Mouse (Mus musculus) liver, embryonic 16.5 days (tissue): Measurements from ENCODE around the gene Dynlt1b. TPM values are rescaled to one million over a fixed set of nuclear protein-coding genes. Genes with fewer than 3 reads are reported as not detected.
"Not testable (repeated sequence)": the region's sequence is repeated elsewhere in the genome, so short reads cannot be mapped to it uniquely, and the experiment has no call there.

ENCODE experiments used
- ATAC-seq: fragments of 200-750 bp; cut with Nextera tagmentation; 2 replicates; pipeline ENCODE4 v1.8.0; 2017; ENCODE audit warnings: low read depth, mild to moderate bottlenecking, moderate number of reproducible peaks, moderate library complexity
- H3K27ac ChIP-seq: fragments of 300-500 bp; sonication (generic); 2 replicates; pipeline ENCODE4 v1.5.1; 2014; ENCODE audit warnings: mild to moderate bottlenecking, low read length
- H3K27me3 ChIP-seq: fragments of 300-500 bp; sonication (generic); 2 replicates; pipeline ENCODE4 v1.6.1; 2014; ENCODE audit warnings: low read depth, low read length, mixed read lengths; ENCODE audit not compliant: control insufficient read depth, insufficient read depth
- H3K36me3 ChIP-seq: fragments of 300-500 bp; sonication (generic); 2 replicates; pipeline ENCODE4 v1.6.1; 2014; ENCODE audit warnings: mild to moderate bottlenecking; ENCODE audit not compliant: control insufficient read depth, insufficient read depth
- H3K4me1 ChIP-seq: fragments of 300-500 bp; sonication (generic); 2 replicates; pipeline ENCODE4 v1.6.1; 2014; ENCODE audit warnings: low read depth, low read length, mixed read lengths; ENCODE audit not compliant: control insufficient read depth
- H3K4me2 ChIP-seq: fragments of 300-500 bp; sonication (generic); 2 replicates; pipeline ENCODE4 v1.6.1; 2014; ENCODE audit warnings: low read depth, low read length, mixed read lengths
- H3K4me3 ChIP-seq: fragments of 300-500 bp; sonication (generic); 2 replicates; pipeline ENCODE4 v1.5.1; 2014; ENCODE audit warnings: low read depth, mild to moderate bottlenecking, low read length
- H3K9ac ChIP-seq: fragments of 300-500 bp; sonication (generic); 2 replicates; pipeline ENCODE4 v1.6.1; 2014; ENCODE audit warnings: low read depth, low read length
- H3K9me3 ChIP-seq: fragments of 300-500 bp; sonication (generic); replicated peaks from 2 replicates; pipeline ENCODE4 v1.6.1; 2016; ENCODE audit warnings: low read length; ENCODE audit not compliant: control insufficient read depth
- WGBS: fragments of 180-500 bp; shearing (Covaris S2); extraction: QIAGEN DNeasy Blood & Tissue Kit; methylation state at CpG from one replicate; pipeline ENCODE4 v1.1.7; 2014; ENCODE audit not compliant: insufficient replicate concordance; 5-methylcytosine and 5-hydroxymethylcytosine counted together
- polyA plus RNA-seq: library from polyadenylated mRNA; unstranded; fragments of >200 nt; fragmentation: Nextera tagmentation; extraction: Ambion mirVana; gene quantifications from 2 replicates; pipeline ENCODE4 v1.2.1, GENCODE M21; 2015

Dynlt1b gene
- polyA plus RNA-seq, 1 experiment from 2014 or later = 198 TPM

GRCm38 (mm10) chr17:6420557-6420956, 9.4 kb upstream of the Dynlt1b start:
- H3K36me3 ChIP-seq, H3K4me3 ChIP-seq, H3K9ac ChIP-seq, H3K4me1 ChIP-seq, H3K27me3 ChIP-seq, H3K4me2 ChIP-seq, ATAC-seq, H3K9me3 ChIP-seq, H3K27ac ChIP-seq: not testable (repeated sequence)
- WGBS = 54% methylated on average over 1 of the region's 2 CpGs

- not testable (repeated sequence) for H3K4me2 ChIP-seq, H3K4me1 ChIP-seq, H3K36me3 ChIP-seq, H3K9ac ChIP-seq, ATAC-seq, H3K27me3 ChIP-seq, H3K27ac ChIP-seq, H3K9me3 ChIP-seq, H3K4me3 ChIP-seq
- WGBS = 61% methylated on average over 10 of the region's 14 CpGs
Measured at GRCm38 (mm10) chr17:6421547-6422326, 8.2 kb upstream of the Dynlt1b start.

GRCm38 (mm10) chr17:6422370-6422769, 7.5 kb upstream of the Dynlt1b start:
- H3K27me3 ChIP-seq, H3K27ac ChIP-seq, H3K9me3 ChIP-seq, ATAC-seq, H3K4me2 ChIP-seq, H3K4me1 ChIP-seq, H3K4me3 ChIP-seq, H3K36me3 ChIP-seq, H3K9ac ChIP-seq: not testable (repeated sequence)
- 41% methylated on average over 2 of the region's 2 CpGs for WGBS

- H3K4me1 ChIP-seq, H3K9ac ChIP-seq, H3K27ac ChIP-seq, H3K4me3 ChIP-seq, ATAC-seq, H3K36me3 ChIP-seq, H3K4me2 ChIP-seq, H3K27me3 ChIP-seq, H3K9me3 ChIP-seq: not testable (repeated sequence)
- WGBS = 30% methylated on average over 3 of the region's 3 CpGs
Measured at GRCm38 (mm10) chr17:6422805-6423204, 7.1 kb upstream of the Dynlt1b start.

- not testable (repeated sequence) for H3K9me3 ChIP-seq, H3K36me3 ChIP-seq, H3K4me2 ChIP-seq, H3K27ac ChIP-seq, H3K27me3 ChIP-seq, H3K4me1 ChIP-seq, H3K9ac ChIP-seq, H3K4me3 ChIP-seq
- 53% methylated on average over 11 of the region's 12 CpGs for WGBS
- peak; percentile 26; the same call in 1 of the 2 replicates for ATAC-seq
Measured at GRCm38 (mm10) chr17:6424294-6424980, 5.5 kb upstream of the Dynlt1b start.

- H3K9ac ChIP-seq, H3K27me3 ChIP-seq, H3K27ac ChIP-seq, H3K4me2 ChIP-seq, ATAC-seq, H3K4me3 ChIP-seq, H3K9me3 ChIP-seq, H3K36me3 ChIP-seq, H3K4me1 ChIP-seq: not testable (repeated sequence)
- WGBS = 59% methylated on average over 2 of the region's 3 CpGs
Measured at GRCm38 (mm10) chr17:6425325-6425724, 4.6 kb upstream of the Dynlt1b start.

GRCm38 (mm10) chr17:6426869-6427268, 3.0 kb upstream of the Dynlt1b start:
- H3K9ac ChIP-seq, H3K36me3 ChIP-seq, H3K9me3 ChIP-seq, ATAC-seq, H3K4me1 ChIP-seq, H3K4me3 ChIP-seq, H3K4me2 ChIP-seq, H3K27ac ChIP-seq, H3K27me3 ChIP-seq: not testable (repeated sequence)
- WGBS = 34% methylated on average over 4 of the region's 8 CpGs

GRCm38 (mm10) chr17:6428926-6429325, 986 bp upstream of the Dynlt1b start:
- not testable (repeated sequence) for H3K9me3 ChIP-seq, H3K4me1 ChIP-seq, H3K27me3 ChIP-seq, H3K36me3 ChIP-seq, H3K4me3 ChIP-seq, ATAC-seq, H3K27ac ChIP-seq, H3K4me2 ChIP-seq, H3K9ac ChIP-seq
- WGBS = 65% methylated on average over 2 of the region's 2 CpGs

- peak overlapping the region; percentile 64 for H3K4me3 ChIP-seq
- H3K9me3 ChIP-seq, H3K27me3 ChIP-seq, H3K4me1 ChIP-seq, H3K36me3 ChIP-seq: not testable (repeated sequence)
- peak overlapping the region; percentile 61 for H3K9ac ChIP-seq
- 2% methylated on average over 8 of the region's 9 CpGs for WGBS
- H3K4me2 ChIP-seq = peak overlapping the region; percentile 70
- ATAC-seq = peak; percentile 35
- H3K27ac ChIP-seq = peak overlapping the region; percentile 63
Measured at GRCm38 (mm10) chr17:6430410-6431001, 594 bp downstream of the Dynlt1b start.
